Mouse (Mus musculus): Measurements from ENCODE around the gene Vapa. TPM values are rescaled to one million over a fixed set of nuclear protein-coding genes. Genes with fewer than 3 reads are reported as not detected.

Vapa gene
- polyA plus RNA-seq, 1 experiment: 3.7 TPM

DNA sequence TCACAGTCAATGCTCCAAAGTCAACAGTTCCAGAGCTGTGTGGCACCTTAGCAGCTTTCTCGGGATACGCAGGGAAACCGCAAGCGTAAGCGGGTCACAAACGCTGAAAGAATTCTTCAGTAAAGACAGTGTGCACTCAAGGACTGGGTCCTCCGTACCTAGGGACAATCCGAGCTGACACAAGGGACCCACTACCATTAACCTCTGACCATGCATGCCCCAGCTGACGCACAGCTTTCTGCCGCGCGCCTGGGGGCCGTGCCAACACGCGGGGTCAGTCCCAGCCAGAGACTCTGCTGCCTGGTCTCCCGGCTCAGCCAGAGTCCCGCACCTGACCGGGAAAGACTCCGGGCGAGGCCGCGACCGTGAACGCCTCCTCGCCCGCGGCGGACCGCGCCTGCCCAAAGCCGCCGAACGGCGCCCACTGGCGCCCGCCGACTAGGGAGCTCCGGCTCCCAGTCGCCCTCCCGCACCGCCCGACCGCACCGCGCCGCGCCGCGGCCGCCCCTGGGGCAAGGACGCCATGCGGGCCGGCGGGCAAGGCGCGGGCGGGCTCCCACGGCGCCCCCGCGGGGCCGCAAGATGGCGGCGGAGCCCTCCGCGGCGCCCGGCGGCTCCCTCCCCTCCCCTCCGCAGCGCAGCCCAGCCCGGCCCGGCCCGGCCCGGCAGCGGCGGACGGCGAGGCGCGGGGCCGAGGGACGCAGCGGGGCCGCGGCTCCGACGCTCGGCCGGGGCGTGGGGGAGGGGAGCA, 789 bp downstream of the Vapa start:
- TF ChIP-seq GATA1 (IDR thresholded peaks at IDR 0.05; ENCODE audit: low read length): no peak
- no peak for TF ChIP-seq TAL1 (IDR thresholded peaks at IDR 0.05; ENCODE audit: low read length)
- peaks cover 2% of the 10 kb centered on the region; the same call in 1 of the 2 replicates for H3K27me3 ChIP-seq (ENCODE audit: control insufficient read depth)
- no peaks in the 10 kb centered on the region for H3K9me3 ChIP-seq (ENCODE audit: control insufficient read depth, low read length)
- H3K4me1 ChIP-seq (ENCODE audit: control insufficient read depth): peaks cover 55% of the 10 kb centered on the region
- peaks cover 21% of the 10 kb centered on the region for H3K36me3 ChIP-seq (ENCODE audit: control insufficient read depth)
- peak overlapping the region; percentile 99 for H3K4me3 ChIP-seq (replicated peaks)

DNA sequence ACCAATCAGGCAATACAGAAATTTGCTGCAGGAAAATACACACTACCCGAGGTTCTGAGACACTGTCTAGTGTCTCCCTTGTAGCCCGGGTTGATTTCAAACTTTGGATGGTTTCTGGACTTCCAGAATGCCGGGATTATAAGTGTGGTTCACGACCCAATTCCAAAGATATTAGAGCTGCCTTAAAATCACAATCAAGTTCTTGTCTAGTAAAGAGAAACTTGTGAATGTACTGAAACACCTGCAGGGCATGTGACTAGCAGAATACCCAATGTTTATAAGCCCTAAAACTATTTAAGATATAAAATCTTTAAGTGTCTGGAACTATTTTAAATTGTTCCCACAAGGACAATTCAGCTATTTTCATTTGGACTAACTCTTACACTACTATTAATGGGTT, 1.6 kb downstream of the Vapa start:
- Histone ChIP-seq H3K27me3 (ENCODE audit: control insufficient read depth) (peaks cover 2% of the 10 kb centered on the region; the same call in 1 of the 2 replicates), H3K36me3 (ENCODE audit: control insufficient read depth) (peaks cover 21% of the 10 kb centered on the region), H3K9me3 (ENCODE audit: control insufficient read depth, low read length) (no peaks in the 10 kb centered on the region), H3K4me1 (ENCODE audit: control insufficient read depth) (peaks cover 63% of the 10 kb centered on the region), H3K4me3 (replicated peaks) (peak overlapping the region; percentile 99)
- TF ChIP-seq GATA1 (IDR thresholded peaks at IDR 0.05; ENCODE audit: low read length) (no peak), TAL1 (IDR thresholded peaks at IDR 0.05; ENCODE audit: low read length) (no peak)

DNA sequence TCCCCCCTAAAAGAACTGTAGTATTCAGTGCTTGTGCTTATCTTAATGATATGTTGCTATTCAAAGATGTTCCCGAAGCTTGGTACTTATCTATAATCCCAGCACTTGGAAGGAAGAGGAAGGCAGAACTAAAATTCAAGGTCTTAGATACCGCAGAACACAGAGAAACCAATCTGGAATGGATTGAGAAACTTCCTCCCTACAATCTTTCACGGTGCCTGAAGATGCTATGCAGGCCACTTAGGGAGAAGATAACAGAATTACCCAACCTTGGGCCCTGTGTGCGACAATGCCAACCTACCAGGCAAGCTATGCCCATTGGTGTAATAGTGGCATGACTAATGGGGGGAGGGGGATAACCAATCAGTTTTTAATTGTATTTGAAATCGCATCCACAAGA, 4.6 kb downstream of the Vapa start:
- H3K4me1 ChIP-seq (ENCODE audit: control insufficient read depth): peaks cover 80% of the 10 kb centered on the region
- H3K27me3 ChIP-seq (ENCODE audit: control insufficient read depth): no peaks in the 10 kb centered on the region
- TF ChIP-seq TAL1 (IDR thresholded peaks at IDR 0.05; ENCODE audit: low read length): no peak
- no peak for TF ChIP-seq GATA1 (IDR thresholded peaks at IDR 0.05; ENCODE audit: low read length)
- H3K36me3 ChIP-seq (ENCODE audit: control insufficient read depth): peaks cover 21% of the 10 kb centered on the region
- H3K4me3 ChIP-seq (replicated peaks): no peak overlapping the region
- no peaks in the 10 kb centered on the region for H3K9me3 ChIP-seq (ENCODE audit: control insufficient read depth, low read length)

DNA sequence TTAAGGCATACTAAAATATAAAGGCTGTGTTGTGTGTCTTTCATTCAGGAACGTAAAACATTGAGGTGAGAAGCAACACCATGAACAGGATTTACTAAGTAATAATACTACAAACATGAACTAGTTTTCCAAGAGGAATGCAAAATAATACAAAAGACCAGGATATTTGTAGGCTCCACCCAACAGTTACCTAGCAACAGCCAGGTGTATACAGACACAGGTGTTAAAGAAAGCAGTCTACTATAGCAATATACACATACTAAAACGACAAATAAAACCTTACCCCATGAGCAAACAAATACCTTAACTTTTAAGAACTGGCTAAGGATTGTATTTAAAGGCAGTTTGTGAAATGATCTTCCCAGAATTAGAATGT, 5.1 kb downstream of the Vapa start:
- Histone ChIP-seq H3K27me3 (ENCODE audit: control insufficient read depth) (no peaks in the 10 kb centered on the region), H3K9me3 (ENCODE audit: control insufficient read depth, low read length) (no peaks in the 10 kb centered on the region), H3K4me3 (replicated peaks) (no peak overlapping the region), H3K36me3 (ENCODE audit: control insufficient read depth) (peaks cover 21% of the 10 kb centered on the region), H3K4me1 (ENCODE audit: control insufficient read depth) (peaks cover 81% of the 10 kb centered on the region)
- TF ChIP-seq TAL1 (IDR thresholded peaks at IDR 0.05; ENCODE audit: low read length): no peak
- TF ChIP-seq GATA1 (IDR thresholded peaks at IDR 0.05; ENCODE audit: low read length): no peak

DNA sequence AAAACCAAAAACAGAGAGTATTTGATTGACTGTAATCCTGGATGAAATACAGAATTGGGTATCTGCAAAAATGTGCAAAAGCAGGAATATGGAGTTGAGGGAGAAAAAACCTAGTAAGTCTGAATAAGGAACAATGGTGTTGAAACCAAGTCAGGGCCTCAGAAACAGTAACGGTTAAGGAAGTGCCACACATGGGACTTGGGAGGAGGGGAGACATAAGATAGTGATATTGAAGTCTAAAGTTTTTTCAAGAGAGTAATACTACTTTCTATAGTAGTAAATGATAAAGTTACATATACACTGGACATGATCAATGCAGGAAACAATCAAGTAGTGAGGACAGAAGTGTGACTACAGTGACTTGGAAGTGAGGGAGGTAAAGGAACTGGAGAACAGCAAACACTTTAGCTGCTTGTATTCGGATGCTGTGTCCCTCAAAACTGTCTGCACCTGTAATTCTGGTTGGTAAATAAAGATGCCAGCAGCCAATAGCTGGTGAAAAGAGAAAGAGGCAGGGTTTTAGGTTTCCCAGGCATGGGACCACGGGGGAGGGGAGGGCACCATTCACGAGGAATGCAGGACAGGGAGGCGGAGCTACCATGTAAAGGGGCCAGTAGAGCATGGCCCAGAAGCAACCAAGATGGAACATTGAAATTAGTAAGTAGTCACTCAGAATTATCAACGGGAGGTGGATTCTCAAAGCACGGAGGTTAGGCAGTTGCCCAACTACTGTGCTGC, 5.6 kb downstream of the Vapa start:
- TF ChIP-seq GATA1 (IDR thresholded peaks at IDR 0.05; ENCODE audit: low read length): no peak
- no peak for TF ChIP-seq TAL1 (IDR thresholded peaks at IDR 0.05; ENCODE audit: low read length)
- peaks cover 81% of the 10 kb centered on the region for H3K4me1 ChIP-seq (ENCODE audit: control insufficient read depth)
- peaks cover 21% of the 10 kb centered on the region for H3K36me3 ChIP-seq (ENCODE audit: control insufficient read depth)
- H3K27me3 ChIP-seq (ENCODE audit: control insufficient read depth): no peaks in the 10 kb centered on the region
- H3K4me3 ChIP-seq (replicated peaks): no peak overlapping the region
- no peaks in the 10 kb centered on the region for H3K9me3 ChIP-seq (ENCODE audit: control insufficient read depth, low read length)

DNA sequence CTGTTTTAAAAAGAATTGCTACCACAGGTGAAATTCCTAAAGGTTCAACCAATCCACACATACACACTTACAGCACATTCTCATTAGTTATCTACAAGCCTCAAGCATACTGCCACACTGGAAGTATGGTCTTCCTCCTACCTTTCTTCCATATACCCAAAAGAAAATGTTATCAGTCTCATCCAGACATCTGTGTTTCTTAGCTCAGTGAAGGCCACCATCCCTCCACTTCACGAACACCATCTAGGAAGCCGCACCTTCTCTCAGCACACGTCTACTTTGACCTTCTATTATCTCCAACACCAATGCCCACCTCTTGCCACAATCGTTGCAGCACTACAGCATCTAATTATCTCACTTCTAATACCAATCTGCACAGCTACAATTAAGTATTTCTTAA, 7.3 kb downstream of the Vapa start:
- no peaks in the 10 kb centered on the region for H3K27me3 ChIP-seq (ENCODE audit: control insufficient read depth)
- peak overlapping the region; percentile 32 for H3K4me3 ChIP-seq (replicated peaks)
- H3K36me3 ChIP-seq (ENCODE audit: control insufficient read depth): peaks cover 20% of the 10 kb centered on the region
- H3K4me1 ChIP-seq (ENCODE audit: control insufficient read depth): peaks cover 80% of the 10 kb centered on the region
- TF ChIP-seq GATA1 (IDR thresholded peaks at IDR 0.05; ENCODE audit: low read length): no peak; the same call in 1 of the 2 replicates
- TF ChIP-seq TAL1 (IDR thresholded peaks at IDR 0.05; ENCODE audit: low read length): peak; percentile 58; the same call in 2 of the 3 replicates
- no peaks in the 10 kb centered on the region for H3K9me3 ChIP-seq (ENCODE audit: control insufficient read depth, low read length)

DNA sequence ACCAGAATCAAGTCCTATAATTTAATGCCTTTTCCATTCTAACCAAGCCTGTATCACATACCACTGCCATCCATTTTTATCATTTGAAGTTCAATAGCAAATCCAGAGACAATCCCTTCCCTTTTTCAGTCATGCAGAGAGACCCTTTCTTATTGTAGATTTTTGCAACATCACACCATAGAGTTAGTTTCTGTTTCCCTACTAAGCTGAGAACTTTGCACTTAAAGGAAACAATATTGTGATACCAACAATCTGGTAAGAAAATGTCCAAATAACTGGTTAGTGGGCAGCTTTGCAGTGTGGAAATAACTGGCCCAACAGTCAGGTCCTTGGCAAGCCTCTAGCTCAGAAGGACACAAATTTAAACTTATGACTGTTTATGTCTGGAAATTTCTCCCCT, 8.5 kb downstream of the Vapa start:
- Histone ChIP-seq H3K4me3 (replicated peaks) (no peak overlapping the region), H3K27me3 (ENCODE audit: control insufficient read depth) (no peaks in the 10 kb centered on the region), H3K4me1 (ENCODE audit: control insufficient read depth) (peaks cover 75% of the 10 kb centered on the region), H3K36me3 (ENCODE audit: control insufficient read depth) (peaks cover 14% of the 10 kb centered on the region), H3K9me3 (ENCODE audit: control insufficient read depth, low read length) (no peaks in the 10 kb centered on the region)
- no peak for TF ChIP-seq GATA1 (IDR thresholded peaks at IDR 0.05; ENCODE audit: low read length)
- no peak for TF ChIP-seq TAL1 (IDR thresholded peaks at IDR 0.05; ENCODE audit: low read length)

DNA sequence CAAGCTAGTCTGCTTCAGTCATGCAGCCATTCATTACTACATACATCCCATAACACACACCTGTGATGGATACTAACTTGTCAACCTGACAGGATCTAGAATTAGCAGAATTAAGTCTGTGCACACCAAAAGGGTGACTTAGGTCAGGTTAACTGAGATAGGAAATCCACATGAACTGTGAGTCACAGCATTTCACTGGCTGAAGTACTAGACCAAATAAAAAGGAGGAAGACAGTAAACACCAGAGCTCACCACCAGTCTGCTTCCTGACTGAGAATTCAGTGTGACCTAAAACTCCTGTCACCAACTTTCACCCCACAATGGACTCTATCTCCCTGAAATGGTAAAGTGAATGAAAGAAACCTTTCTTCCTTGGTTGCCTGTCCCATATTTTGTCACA, 9.0 kb downstream of the Vapa start:
- Histone ChIP-seq H3K9me3 (ENCODE audit: control insufficient read depth, low read length) (no peaks in the 10 kb centered on the region), H3K4me3 (replicated peaks) (no peak overlapping the region), H3K27me3 (ENCODE audit: control insufficient read depth) (no peaks in the 10 kb centered on the region), H3K4me1 (ENCODE audit: control insufficient read depth) (peaks cover 72% of the 10 kb centered on the region), H3K36me3 (ENCODE audit: control insufficient read depth) (peaks cover 9% of the 10 kb centered on the region)
- TF ChIP-seq TAL1 (IDR thresholded peaks at IDR 0.05; ENCODE audit: low read length) (no peak), GATA1 (IDR thresholded peaks at IDR 0.05; ENCODE audit: low read length) (no peak)

DNA sequence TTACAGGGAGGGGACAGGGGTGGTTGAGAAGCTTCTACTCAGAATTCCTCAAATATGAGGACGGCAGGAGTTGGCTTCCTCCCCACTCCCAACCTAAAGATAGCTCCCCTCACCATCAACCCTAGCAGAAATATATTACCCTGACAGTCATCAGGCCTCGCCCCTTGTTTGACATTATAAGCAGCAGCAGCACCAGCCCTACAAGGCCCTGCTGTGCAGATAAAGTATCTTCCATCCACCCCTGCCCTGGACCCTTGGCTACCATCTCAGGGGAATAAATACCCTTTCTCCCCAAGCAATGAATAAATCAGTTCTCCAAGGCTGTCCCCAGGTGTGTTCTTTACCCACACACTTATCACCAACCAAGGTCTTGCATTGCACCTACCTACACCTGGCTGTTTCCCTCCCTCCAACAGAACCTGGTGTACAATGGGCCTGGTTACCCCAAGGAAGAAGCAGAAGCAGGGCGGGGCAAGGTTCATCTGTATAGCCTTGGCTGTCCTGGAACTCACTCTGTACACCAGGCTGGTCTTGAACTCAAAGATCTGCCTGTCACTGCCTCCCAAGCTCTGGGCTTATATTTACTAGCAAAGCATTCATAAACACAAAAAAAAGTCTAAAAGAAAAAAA, 15.4 kb downstream of the Vapa start:
- TF ChIP-seq TAL1 (IDR thresholded peaks at IDR 0.05; ENCODE audit: low read length): no peak
- TF ChIP-seq GATA1 (IDR thresholded peaks at IDR 0.05; ENCODE audit: low read length): no peak
- H3K4me1 ChIP-seq (ENCODE audit: control insufficient read depth): peaks cover 33% of the 10 kb centered on the region

More for the DNA sequence above, 15.4 kb downstream of the Vapa start:
- Histone ChIP-seq H3K4me3 (replicated peaks) (no peak overlapping the region), H3K36me3 (ENCODE audit: control insufficient read depth) (peaks cover 19% of the 10 kb centered on the region), H3K27me3 (ENCODE audit: control insufficient read depth) (no peaks in the 10 kb centered on the region), H3K9me3 (ENCODE audit: control insufficient read depth, low read length) (no peaks in the 10 kb centered on the region)
